Mouse (Mus musculus): Measurements from ENCODE around the gene 4930486L24Rik.
"Not testable (repeated sequence)": the region's sequence is repeated elsewhere in the genome, so short reads cannot be mapped to it uniquely, and the experiment has no call there.

4930486L24Rik gene

GRCm38 (mm10) chr13:60864281-60864680, at the start of gene 4930486L24Rik:
Gene 4930486L24Rik, minus strand, starts transcription at chr13:60864475.
- DNase-seq (ENCODE audit: low read depth, low spot score), result no peak

GRCm38 (mm10) chr13:60904780-60905179, 40.5 kb upstream of the 4930486L24Rik start, which contains the start of gene Tpbpb:
Gene Tpbpb, minus strand, starts transcription at chr13:60904880.
- DNase-seq (ENCODE audit: low read depth, low spot score), result not testable (repeated sequence)

- DNase-seq (ENCODE audit: low read depth, low spot score), result peak; percentile 22
Observed at GRCm38 (mm10) chr13:60897328-60897727, 33.1 kb upstream of the 4930486L24Rik start, which contains the start of gene Ctla2b. Gene Ctla2b, minus strand, starts transcription at chr13:60897447.

GRCm38 (mm10) chr13:60896794-60897193, 32.5 kb upstream of the 4930486L24Rik start, which contains the start of gene Gm49392:
Gene Gm49392, minus strand, starts transcription at chr13:60896894.
- DNase-seq (ENCODE audit: low read depth, low spot score), result not testable (repeated sequence)

GRCm38 (mm10) chr13:60895406-60896160, 31.3 kb upstream of the 4930486L24Rik start:
- DNase-seq (ENCODE audit: low read depth, low spot score), result no peak

- DNase-seq (ENCODE audit: low read depth, low spot score), result no peak
Observed at GRCm38 (mm10) chr13:60892301-60892700, 28.0 kb upstream of the 4930486L24Rik start.

GRCm38 (mm10) chr13:60848241-60849120, 15.8 kb downstream of the 4930486L24Rik start:
- DNase-seq (ENCODE audit: low read depth, low spot score), result no peak

GRCm38 (mm10) chr13:60843153-60843552, 21.1 kb downstream of the 4930486L24Rik start:
- no peak for DNase-seq (ENCODE audit: low read depth, low spot score)

GRCm38 (mm10) chr13:60842703-60843102, 21.6 kb downstream of the 4930486L24Rik start:
- peak; percentile 1 for DNase-seq (ENCODE audit: low read depth, low spot score)

GRCm38 (mm10) chr13:60839353-60839902, 24.8 kb downstream of the 4930486L24Rik start:
- DNase-seq (ENCODE audit: low read depth, low spot score), result no peak

- DNase-seq (ENCODE audit: low read depth, low spot score), result peak; percentile 2
Observed at GRCm38 (mm10) chr13:60826052-60826451, 38.2 kb downstream of the 4930486L24Rik start.

GRCm38 (mm10) chr13:60820486-60821175, 43.6 kb downstream of the 4930486L24Rik start:
- DNase-seq (ENCODE audit: low read depth, low spot score), result no peak

- peak; percentile 43 for DNase-seq (ENCODE audit: low read depth, low spot score)
Observed at GRCm38 (mm10) chr13:60819469-60819868, 44.8 kb downstream of the 4930486L24Rik start.

GRCm38 (mm10) chr13:60813722-60814121, 50.6 kb downstream of the 4930486L24Rik start:
- DNase-seq (ENCODE audit: low read depth, low spot score), result no peak

- DNase-seq (ENCODE audit: low read depth, low spot score), result no peak
Observed at GRCm38 (mm10) chr13:60812768-60813167, 51.5 kb downstream of the 4930486L24Rik start.

GRCm38 (mm10) chr13:60809690-60810089, 54.6 kb downstream of the 4930486L24Rik start:
- no peak for DNase-seq (ENCODE audit: low read depth, low spot score)

GRCm38 (mm10) chr13:60802749-60803148, 61.5 kb downstream of the 4930486L24Rik start, which contains the start of gene Ctsll3:
Gene Ctsll3, minus strand, starts transcription at chr13:60802849.
- no peak for DNase-seq (ENCODE audit: low read depth, low spot score)
